Mouse (Mus musculus) megakaryocyte, embryonic 14.5 days (primary cell): ENCODE measurements around the gene Foxn3.

ENCODE experiments used
- FLI1 ChIP-seq: IDR thresholded peaks from 2 replicates; pipeline ENCODE4 v1.6.1; 2012; ENCODE audit warnings: low read length, inconsistent platforms, mixed read lengths
- GATA1 ChIP-seq: IDR thresholded peaks from 3 replicates; pipeline ENCODE4 v1.6.1; 2012; ENCODE audit warnings: mixed read lengths, low read length, inconsistent platforms, borderline replicate concordance

DNA sequence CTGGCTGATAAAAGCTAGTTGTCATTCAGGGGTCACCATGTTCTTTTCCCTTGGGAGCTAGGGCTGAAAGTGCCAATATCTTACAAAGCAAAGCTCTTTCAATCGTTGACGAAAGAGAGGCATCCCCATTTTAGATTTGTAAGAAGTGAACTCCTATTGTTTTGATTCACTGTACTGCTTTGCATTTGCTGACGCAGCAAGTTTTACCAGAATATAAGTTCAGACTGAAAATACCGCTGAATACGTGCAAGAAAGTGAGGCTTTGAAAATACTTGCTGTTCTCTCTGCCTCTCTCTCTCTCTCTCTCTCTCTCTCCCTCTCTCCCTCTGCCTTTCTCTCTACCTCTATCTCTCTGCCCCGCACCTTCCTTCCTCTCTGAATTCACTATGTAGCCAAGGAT lies 16.1 kb downstream of the Foxn3 start:
- TF ChIP-seq GATA1 (no peak), FLI1 (no peak)
